Mouse (Mus musculus): ENCODE data around the gene Rbpj. TPM values are rescaled to one million over a fixed set of nuclear protein-coding genes. Genes with fewer than 3 reads are reported as not detected.
"Not testable (repeated sequence)": the region's sequence is repeated elsewhere in the genome, so short reads cannot be mapped to it uniquely, and the experiment has no call there.

Rbpj gene
- total RNA-seq, 2 experiments from 2014 or later, result 21.6 to 24.0 TPM

DNA sequence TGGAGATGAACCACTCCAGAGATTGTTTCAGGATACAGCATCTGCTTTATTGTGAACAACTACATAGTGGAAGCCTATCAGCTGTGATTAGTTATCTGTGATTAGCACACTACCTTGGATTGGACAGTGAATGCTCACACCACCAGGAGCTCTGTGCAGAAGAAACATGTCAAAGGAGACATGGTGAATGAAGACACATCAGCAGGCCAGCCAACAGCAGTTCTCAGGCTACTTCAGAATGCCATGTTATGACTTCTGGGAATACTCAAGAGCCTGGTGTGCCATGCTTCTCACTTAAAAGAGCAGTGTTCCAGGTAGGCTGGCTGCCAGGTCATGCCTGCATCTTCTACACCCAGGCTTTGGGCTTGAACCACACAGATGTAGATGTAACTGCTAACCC is 197.7 kb downstream of the Rbpj start:
- DNase-seq (ENCODE audit: low spot score in 2 of 2), result no peak
- no peak for TF ChIP-seq CTCF (conservative IDR thresholded peaks at IDR 0.05)
- no peak overlapping the region for H3K27ac ChIP-seq
- H3K4me3 ChIP-seq, result no peak overlapping the region

DNA sequence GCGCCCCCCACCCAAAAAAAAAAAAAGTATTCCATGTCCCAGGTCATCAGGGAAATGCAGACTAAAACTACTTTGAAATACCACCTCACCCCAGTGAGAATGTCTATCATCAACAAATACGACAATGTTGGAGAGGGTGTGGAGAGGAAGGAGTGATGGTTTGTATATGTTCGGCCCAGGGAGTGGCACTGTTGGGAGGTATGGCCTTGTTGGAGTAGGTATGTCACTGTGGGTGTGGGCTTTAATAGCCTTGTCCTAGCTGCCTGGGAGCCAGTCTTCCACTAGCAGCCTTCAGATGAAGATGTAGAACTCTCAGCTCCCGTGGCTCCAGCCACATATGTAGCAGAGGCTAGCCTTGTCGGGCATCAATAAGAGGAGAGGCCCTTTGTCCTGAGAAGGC is 202.1 kb downstream of the Rbpj start:
- Histone ChIP-seq H3K4me3 (no peak overlapping the region), H3K27ac (no peak overlapping the region)
- DNase-seq (ENCODE audit: low spot score in 2 of 2), result no peak
- TF ChIP-seq CTCF (conservative IDR thresholded peaks at IDR 0.05), result no peak

DNA sequence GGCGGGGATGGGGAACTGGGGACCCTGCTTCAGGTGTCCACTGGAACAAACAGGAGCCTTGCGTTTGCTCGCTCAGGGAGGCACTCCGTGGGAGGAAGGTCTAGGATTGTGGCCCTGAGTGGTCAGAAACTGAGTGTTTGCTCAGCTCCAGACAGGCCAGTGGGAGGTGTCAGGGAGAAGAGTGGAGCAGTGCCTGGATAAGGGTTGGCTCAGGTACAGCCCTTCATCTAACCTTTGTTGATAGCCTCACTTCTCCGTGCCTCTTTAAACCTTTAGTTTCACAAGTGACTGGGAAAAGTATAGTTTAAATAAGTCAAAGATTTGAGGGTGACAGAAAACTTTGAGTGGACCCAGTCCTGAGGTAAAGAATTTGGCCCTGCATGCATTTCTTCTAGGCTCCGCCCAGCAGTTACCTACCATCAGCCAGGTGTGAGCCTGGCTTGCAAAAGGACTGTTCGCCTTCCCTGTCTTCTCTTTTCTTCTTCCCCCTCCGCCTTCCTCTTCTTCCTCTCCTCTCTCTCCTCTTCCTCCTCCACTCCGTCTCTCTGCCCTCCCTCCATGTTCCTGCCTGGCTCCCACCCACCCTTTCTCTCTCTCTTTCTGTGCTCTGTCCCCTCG is 204.5 kb downstream of the Rbpj start:
- TF ChIP-seq CTCF (conservative IDR thresholded peaks at IDR 0.05), result no peak
- no peak overlapping the region for H3K4me3 ChIP-seq
- DNase-seq (ENCODE audit: low spot score in 2 of 2), result no peak
- H3K27ac ChIP-seq, result no peak overlapping the region

DNA sequence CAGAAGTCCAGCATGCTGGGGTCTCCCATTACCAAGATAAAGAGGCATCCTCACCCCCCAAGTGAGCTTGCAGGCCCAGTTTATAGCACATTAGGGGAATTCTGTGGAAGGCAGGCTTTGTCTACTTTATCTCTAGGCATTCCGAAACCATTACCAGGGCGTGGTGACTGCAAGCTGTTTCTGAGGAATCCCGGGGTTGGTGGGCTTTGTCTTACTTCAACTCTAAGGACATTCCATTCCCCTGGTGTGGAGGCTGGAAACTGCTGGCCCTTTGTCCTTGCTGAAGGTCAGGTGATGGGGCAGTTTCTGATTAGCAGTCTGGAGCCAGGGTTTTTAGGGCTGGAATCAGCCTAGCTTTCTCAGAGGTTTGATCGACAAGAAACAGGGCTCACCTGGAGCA is 205.6 kb downstream of the Rbpj start:
- DNase-seq (ENCODE audit: low spot score in 2 of 2), result no peak
- H3K27ac ChIP-seq, result no peak overlapping the region
- TF ChIP-seq CTCF (conservative IDR thresholded peaks at IDR 0.05), result no peak
- H3K4me3 ChIP-seq, result no peak overlapping the region

DNA sequence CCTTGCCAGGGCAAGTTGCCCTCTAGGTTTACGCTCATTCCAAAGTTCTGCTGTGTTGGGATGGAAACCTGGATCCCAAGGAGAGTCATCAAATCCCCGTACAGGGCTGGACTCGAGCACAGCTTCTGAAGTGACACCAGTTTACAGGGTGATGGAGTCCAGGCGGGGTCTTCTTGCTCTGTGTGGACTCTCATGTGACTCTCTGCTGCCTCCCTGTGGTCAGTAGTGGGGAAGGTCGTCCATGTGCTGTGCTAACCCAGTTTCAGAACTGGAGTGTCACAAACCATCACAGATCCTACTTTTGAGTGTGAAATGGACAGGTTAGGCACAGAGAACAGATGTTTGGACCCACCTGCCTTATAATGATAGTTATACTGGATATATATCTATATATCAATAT is 206.4 kb downstream of the Rbpj start:
- Histone ChIP-seq H3K27ac (no peak overlapping the region), H3K4me3 (no peak overlapping the region)
- DNase-seq (ENCODE audit: low spot score in 2 of 2), result peak; percentile 62 to 78
- TF ChIP-seq CTCF (conservative IDR thresholded peaks at IDR 0.05), result peak; percentile 87

DNA sequence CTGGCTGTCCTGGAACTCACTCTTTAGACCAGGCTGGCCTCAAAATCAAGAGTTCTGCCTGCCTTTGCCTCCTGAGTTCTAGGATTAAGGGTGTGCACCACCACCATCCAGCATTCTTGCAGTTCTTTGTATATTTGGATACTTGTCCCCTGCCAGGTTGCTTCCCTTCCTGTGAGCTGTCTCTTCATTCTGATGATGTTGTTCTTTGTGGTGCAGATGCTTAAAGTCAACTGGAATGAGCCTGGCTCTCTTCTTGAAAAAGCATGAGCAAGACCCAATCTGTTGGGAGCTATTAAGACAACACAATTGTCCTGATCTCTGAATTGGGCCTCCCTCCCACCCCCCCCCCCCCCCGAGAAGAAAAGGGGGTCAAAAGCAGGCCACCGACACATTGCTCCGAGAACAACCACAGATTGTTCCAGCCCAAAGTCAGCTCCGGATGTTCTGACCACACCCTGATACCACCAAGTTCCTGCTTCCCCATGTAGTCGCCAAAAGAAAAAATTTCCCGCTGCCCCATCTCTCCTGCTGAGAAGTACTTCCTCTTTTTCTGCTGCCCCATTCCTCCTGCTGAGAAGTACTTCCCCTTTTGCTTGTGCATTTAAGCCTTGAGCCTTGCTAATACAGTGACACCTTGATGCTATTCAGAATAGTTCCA is 207.7 kb downstream of the Rbpj start:
- not testable (repeated sequence) for H3K27ac ChIP-seq; DNase-seq (ENCODE audit: low spot score in 2 of 2); H3K4me3 ChIP-seq

DNA sequence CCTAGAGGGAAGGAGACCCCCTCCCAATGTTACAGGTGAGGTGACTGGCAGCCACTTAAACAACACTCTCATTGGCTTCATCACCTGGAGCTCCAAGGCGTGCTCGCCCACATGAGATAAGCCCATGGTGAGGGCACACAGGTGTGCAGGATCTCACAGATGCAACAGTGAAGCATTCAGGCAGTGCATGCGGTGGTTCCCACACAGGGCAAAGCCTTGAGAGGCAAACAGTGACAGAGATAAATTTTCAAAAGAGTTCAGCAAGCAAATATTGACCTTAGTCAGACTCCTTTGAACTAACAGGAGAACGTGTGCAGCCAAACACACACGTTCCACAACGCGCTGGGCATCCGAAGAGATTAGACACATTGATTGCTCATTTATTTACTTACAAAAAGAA is 210.7 kb downstream of the Rbpj start:
- no peak overlapping the region for H3K27ac ChIP-seq
- no peak for DNase-seq (ENCODE audit: low spot score in 2 of 2)
- no peak for TF ChIP-seq CTCF (conservative IDR thresholded peaks at IDR 0.05)
- no peak overlapping the region for H3K4me3 ChIP-seq

DNA sequence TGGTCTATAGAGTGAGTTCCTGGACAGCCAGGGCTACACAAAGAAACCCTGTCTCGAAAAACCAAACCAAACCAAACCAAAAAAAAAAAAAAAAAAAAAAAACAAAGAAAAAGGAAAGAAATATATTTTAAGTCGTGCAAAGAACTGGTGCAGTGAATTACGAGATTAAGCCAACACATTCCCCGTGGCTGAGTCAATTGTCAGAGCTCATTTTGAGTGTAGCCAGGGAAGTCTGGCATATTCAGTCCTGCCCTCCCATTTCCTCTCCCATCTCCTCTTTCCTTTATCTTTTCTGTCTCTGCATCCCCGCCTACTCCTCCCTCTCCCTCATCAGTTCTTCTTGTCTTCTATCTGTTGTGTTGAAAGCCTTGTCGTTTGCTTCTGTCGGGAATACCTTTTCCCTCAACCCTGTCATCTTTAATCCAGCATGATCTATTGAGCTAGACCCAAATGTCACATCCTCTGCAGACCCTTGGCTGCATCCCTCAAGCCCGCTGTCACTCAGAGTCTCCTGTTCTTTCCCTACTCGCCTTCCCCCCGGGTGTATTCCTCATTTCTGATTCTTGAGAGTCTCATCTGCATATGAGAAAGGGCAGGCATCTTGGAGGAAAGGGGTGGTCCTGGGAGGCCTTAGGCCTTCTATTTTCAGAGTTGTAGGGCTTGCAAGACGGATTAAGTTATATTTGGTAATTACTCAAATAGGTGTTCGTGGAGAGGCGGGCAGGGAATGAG is 212.2 kb downstream of the Rbpj start:
- Histone ChIP-seq H3K27ac (no peak overlapping the region), H3K4me3 (no peak overlapping the region)
- TF ChIP-seq CTCF (conservative IDR thresholded peaks at IDR 0.05), result no peak
- DNase-seq (ENCODE audit: low spot score in 2 of 2), result no peak

DNA sequence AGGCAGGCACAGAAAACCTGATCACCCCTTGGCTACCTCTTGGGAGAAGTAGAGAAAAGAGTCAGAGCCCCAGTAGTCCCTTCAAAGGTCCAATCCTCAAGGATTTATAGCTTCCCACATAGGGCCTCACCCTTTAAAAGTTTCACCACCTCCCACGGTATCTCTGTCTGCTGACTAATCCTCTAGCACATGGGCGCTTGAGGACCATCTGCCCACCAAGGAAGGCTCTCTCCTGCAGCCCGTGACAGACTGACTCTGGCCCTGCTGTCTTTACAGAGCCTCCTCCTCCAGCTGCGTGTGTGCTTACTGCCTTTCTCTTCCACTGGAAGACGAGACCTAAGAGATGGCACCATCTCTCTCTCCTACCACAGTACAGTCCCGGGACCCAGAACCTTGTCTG is 213.7 kb downstream of the Rbpj start:
- TF ChIP-seq CTCF (conservative IDR thresholded peaks at IDR 0.05), result no peak
- Histone ChIP-seq H3K4me3 (no peak overlapping the region), H3K27ac (no peak overlapping the region)
- peak; percentile 23 to 33 for DNase-seq (ENCODE audit: low spot score in 2 of 2)

DNA sequence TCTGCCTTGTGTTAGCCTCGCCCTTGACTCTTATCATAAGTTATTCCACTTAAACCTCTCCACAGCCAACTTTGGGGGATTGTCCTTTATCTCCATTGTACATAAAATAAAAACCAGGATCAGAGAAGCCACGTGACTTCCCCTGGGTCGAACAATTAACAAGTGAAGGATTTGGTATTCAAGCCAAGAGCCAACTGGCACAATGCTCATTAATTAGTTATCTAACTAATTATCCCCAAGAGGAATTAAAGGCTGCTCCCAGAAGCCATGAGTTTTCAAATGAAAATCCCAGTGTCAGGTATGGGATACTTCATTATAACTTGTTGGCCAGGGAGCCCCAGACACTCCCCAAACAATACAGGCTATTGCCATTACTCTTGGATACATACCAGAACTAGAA is 218.0 kb downstream of the Rbpj start:
- no peak for DNase-seq (ENCODE audit: low spot score in 2 of 2)
- Histone ChIP-seq H3K4me3 (no peak overlapping the region), H3K27ac (no peak overlapping the region)
- TF ChIP-seq CTCF (conservative IDR thresholded peaks at IDR 0.05), result no peak

DNA sequence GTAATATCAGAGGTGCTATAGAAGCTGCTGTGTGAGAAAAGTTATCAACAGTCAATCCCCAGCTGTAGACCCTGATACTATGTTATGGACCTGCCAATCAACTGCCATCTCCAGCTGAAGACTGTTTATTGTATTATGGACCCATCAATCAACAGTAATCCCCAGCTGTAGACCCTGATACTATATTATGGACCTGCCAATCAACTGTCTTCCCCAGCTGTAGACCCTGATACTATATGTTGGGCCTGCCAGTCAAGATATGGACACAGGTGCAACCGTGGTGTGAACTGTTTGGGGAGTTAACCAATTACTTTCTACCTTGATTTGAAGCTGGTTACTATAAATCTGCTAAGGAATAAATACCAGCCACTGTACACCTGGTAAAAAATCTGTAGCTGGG is 218.5 kb downstream of the Rbpj start:
- Histone ChIP-seq H3K4me3 (no peak overlapping the region), H3K27ac (no peak overlapping the region)
- no peak for DNase-seq (ENCODE audit: low spot score in 2 of 2)
- TF ChIP-seq CTCF (conservative IDR thresholded peaks at IDR 0.05), result no peak

DNA sequence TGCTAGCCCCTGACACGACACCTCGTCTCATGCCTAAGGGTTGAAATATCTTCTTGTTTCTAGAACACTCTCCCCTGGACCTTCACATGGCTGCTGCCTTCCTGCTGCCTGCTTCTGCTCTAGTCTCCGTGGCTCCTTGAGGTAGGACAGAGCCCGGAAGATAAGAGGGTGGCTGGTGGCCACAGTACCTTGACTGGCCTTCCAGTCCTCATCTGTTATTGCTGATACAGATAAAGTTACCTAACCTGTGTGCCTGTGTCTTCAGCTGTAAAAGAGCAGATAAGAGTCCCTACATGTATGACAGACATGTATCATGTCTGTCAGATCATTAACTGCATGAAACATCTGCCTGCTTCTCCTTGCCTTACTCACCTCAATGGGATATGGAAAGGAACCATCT is 219.7 kb downstream of the Rbpj start:
- TF ChIP-seq CTCF (conservative IDR thresholded peaks at IDR 0.05), result no peak
- DNase-seq (ENCODE audit: low spot score in 2 of 2), result no peak
- H3K4me3 ChIP-seq, result no peak overlapping the region
- H3K27ac ChIP-seq, result no peak overlapping the region

DNA sequence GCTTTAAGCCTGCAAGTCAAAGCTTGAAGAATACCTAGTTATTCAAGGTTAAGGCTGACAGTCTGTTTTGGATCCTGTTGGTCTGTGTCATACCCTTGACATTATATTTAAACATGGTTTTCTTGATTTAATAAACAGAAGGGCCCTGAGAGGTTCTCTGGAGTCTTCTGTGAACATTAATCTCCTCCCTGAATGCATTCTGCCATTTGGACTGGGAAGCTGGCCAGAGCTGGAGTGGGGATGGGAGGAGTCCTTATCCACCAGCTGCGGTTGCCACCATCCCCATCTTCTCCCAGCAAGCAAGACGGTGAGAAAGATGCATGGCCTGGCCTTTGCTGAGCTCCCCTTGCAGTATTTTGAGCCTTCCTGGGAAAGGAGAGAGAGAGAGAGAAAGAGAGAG is 220.4 kb downstream of the Rbpj start:
- TF ChIP-seq CTCF (conservative IDR thresholded peaks at IDR 0.05), result no peak
- no peak for DNase-seq (ENCODE audit: low spot score in 2 of 2)
- no peak overlapping the region for H3K4me3 ChIP-seq
- no peak overlapping the region for H3K27ac ChIP-seq

DNA sequence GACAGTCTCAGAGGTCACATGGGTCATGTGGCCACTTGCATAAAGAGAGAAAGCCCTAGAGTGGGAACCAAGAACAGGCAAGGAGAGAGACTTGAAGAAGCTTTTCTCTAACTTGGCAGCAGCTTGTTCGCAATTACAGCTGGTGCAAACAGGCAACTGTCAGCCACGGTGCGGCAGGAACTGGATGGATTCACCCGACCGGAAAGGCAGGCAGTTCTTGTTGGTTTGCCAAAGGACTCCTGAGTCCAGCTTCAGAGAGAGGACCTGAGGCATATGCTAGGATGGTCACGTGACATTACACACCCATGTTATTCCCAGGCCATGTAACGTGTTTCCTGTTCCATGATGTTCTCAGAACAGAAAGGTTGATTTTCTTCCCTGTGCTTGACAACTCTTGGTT is 222.4 kb downstream of the Rbpj start:
- TF ChIP-seq CTCF (conservative IDR thresholded peaks at IDR 0.05), result no peak
- Histone ChIP-seq H3K4me3 (no peak overlapping the region), H3K27ac (no peak overlapping the region)
- DNase-seq (ENCODE audit: low spot score in 2 of 2), result no peak

All from layer of hippocampus, adult 2 months (tissue).